Mouse (Mus musculus) mouse trophoblast stem cell (cell line): ENCODE data around the gene Inhbe.
"Not testable (repeated sequence)": the region's sequence is repeated elsewhere in the genome, so short reads cannot be mapped to it uniquely, and the experiment has no call there.

Experiments
- in situ Hi-C, 2 experiments: fragments of 300-500 bp; cut with MseI, MboI; formaldehyde crosslinking; loops; 2 replicates in 1 of 2; 3 replicates in 1 of 2; pipeline ENCODE4 v1.15.1; 2025

Inhbe gene

DNA sequence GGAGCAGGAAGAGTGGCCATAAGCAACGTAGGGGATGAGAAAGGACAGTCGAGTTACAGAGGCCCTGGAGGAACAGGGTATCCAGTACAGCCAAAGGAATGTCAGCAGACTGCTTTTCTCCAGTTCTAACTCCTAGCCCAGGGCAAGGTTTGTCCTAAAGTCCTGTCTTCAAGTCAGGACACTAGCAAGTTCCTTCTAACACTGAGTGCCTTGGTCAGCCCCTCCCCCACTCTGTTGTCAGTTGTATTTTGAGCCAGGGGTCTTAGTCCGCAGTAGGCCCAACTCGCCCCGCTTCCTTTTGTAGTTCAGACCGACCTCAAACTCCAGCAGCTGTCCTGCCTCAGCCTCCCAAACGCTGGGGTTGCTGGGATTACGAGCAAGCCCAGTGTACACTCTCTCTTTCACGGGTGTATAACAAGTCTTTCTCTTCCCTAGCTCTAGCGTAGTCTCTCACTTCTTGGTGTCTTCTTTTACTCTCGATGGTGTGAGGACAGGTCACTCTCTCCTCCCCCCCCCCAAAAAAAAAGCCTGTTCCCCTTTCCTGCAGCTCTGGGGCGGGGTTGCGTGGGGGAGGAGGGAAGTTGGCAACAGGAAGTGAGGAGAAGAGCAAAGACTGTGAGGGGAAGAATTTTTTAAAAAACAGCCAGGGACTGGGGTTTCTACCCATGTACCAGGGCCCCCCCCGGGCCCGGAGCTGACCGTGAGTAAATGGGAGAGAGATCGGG, 30.9 kb downstream of the Inhbe start:
- in situ Hi-C loops, result no loop called here

DNA sequence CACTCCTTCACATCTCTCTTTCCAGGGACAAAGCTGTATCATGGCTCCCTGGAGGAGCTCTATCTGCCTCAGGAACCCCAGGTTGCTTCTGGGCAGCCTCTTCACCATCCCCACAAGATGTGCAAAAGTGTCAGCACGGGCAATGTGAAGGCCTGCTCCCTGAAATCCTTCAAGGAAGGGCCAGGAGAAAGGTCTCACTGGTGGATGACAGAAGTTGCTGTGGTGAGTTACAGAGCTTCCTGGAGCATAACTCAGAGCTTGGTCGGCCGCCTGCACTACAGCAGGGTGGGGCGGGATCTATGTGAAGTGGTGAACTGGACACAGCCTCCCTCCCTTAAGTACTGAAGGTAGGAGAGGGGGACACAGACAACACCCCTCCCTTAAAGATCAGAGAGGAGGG, 31.5 kb downstream of the Inhbe start:
- in situ Hi-C loops, result no loop called here

DNA sequence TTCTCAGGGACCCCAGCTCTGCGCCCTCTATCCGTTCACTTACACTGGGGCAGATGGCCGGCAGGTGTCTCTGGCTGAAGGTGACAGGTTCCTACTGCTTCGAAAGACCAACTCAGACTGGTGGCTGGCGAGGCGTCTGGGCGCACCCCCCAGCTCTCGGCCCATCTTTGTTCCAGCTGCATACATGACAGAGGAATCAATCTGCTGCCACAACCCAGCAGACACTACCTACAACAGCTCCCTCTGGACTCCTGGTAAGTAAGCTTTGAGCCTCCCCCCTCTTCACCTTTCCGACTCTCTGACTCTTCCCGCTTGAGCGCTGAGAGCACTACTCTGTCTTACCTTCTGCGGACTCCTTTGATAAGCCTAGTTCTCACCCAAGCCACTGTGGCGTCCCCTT, 32.0 kb downstream of the Inhbe start:
- in situ Hi-C loops, result no loop called here

DNA sequence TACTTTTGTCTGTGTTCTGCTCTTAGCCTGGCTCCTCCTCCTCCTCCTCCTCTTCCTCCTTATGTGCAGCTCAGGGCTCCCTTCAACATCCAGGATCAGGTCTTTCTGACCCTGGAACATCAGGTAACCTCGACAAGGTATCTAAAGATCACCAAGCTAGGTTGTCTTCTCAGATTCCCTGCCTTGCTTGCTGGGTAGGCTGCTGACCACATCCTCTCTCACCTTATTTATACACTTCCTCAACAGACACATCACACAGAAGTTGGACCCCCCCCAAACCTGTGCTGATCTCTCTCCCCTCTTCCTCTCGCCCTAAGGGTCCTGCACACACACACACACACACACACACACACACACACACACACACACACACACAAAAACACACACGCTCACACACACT, 32.6 kb downstream of the Inhbe start, which contains the start of gene Arhgap9:
Gene Arhgap9 (plus strand): TSS at position 344 of the 400 bp plus-strand sequence.
- in situ Hi-C loops, result no loop called here

DNA sequence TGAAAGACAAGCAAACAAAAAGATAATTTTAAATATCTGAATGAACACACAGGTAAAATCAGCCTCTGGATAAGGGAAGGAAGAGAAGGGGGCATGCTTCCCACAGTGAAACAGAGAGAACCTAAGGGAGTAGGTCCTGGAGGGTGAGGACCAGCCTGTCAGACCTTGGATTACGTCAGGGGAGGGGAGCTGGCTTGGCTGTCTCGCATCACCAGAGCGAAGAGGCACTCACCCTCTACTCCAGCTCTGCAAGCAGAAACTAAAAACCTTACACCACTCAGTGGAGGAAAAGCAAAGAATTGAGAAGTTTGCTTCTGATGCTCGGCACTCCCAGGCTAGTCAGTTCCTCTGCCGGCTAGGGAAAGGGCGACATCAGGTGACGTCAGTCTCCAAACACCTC, 34.2 kb downstream of the Inhbe start:
- in situ Hi-C loops, result loop anchor here in 1 of 2 experiments (5.0 kb wide), 1 partner anchor 1302 kb away; no protein-coding TSS in a partner anchor

DNA sequence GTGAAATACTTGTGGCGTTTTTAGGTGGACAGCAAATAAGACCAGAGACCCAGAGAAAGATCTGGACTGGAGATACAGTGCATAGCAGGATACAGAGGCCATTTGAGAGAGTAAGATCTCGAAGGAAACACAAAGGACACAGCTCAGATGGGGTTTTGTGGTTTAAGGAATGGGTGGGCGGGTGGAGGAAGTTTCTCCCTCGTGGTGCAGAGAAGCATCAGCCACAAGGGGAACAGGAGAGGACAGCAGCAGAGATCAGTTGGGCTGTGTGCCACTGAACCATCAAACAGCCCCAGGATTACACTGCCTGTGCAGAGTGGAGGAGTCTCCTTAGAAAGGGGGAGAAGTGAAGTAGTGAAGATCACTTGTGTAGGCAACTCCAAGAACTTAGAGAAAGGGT, 36.2 kb downstream of the Inhbe start:
- in situ Hi-C loops, result loop anchor here in 1 of 2 experiments (5.0 kb wide), 1 partner anchor 1304 kb away; no protein-coding TSS in a partner anchor

DNA sequence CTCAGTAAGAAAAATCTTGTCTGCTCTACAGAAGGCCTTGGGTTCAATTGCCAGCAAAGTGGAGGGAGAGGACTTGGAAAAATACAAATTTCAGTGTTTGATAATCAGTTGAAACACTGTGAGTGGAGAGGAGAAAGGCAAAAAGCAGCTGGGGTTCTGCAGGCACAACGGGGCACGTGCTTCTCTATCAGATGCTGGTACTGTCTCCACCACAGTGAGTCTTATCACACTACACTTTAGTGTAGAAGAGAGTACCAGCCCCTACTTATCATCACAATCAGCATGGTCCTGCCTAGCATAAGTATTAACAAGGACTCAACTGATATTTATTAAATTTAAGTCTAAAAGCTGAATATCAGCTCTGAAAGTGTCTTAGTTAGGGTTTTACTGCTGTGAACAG, 36.9 kb downstream of the Inhbe start:
- in situ Hi-C loops, result loop anchor here in 1 of 2 experiments (5.0 kb wide), 1 partner anchor 1305 kb away; no protein-coding TSS in a partner anchor

DNA sequence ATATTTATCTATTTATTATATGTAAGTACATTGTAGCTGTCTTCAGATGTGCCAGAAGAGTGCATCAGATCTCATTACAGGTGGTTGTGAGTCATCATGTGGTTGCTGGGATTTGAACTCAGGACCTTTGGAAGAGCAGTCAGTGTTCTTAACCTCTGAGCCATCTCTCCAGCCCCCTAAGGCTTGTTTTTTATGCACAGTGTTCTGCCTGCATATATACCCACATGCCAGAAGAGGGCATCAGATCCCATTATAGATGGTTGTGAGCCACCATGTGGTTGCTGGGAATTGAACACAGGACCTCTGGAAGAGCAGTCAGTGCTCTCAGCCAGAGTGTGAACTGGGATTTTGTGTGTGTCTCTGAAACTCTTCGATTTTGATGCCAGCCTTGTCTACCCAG, 39.3 kb downstream of the Inhbe start:
- in situ Hi-C loops, result loop anchor here in 1 of 2 experiments (5.0 kb wide), 1 partner anchor 1307 kb away; no protein-coding TSS in a partner anchor

DNA sequence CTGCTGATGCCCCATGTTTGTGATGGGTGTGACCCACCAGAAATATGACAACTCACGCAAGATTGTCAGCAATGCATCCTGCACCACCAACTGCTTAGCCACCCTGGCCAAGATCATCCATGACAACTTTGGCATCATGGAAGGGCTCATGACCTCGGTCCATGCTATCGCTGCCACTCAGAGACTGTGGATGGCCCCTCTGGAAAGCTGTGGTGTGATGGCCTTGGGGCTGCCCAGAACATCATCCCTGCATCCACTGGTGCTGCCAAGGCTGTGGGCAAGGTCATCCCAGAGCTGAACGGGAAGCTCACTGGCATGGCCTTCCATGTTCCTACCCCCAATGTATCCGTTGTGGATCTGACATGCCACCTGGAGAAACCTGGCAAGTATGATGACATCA, 40.7 kb downstream of the Inhbe start:
- in situ Hi-C loops, result not testable (repeated sequence)

DNA sequence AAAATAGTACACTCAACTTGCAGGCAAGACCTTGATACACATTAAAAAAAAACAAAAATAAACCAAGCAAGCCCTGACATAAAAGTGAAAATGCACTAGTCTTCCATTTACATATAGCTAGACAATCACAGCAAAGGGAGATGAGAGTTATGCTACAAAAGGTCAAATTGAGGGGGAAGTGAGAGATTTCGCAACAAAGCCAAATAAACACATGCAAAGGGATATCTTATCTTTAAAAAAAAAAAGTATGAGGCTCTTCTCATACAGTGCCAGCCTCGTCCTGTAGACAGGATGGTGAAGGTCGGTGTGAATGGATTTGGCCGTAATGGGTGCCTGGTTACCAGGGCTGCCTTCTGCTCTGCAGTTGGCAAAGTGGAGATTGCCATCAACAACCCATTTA, 41.4 kb downstream of the Inhbe start:
- in situ Hi-C loops, result no loop called here

DNA sequence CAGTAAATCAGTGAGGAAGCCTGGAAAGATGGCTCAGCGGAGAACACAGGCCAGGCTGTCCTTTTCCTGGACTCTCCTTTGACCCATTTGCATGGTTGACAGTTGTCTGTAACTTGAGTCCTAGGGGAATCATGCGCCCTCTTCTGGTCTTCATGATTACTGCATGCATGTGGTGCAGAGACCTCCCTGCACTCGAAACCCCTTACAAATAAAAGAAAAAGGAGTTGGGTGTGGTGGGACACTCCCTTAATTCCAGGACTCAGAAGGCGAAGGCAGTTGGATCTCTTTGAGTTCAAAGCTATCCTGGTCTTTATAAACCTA, 41.9 kb downstream of the Inhbe start:
- in situ Hi-C loops, result no loop called here

DNA sequence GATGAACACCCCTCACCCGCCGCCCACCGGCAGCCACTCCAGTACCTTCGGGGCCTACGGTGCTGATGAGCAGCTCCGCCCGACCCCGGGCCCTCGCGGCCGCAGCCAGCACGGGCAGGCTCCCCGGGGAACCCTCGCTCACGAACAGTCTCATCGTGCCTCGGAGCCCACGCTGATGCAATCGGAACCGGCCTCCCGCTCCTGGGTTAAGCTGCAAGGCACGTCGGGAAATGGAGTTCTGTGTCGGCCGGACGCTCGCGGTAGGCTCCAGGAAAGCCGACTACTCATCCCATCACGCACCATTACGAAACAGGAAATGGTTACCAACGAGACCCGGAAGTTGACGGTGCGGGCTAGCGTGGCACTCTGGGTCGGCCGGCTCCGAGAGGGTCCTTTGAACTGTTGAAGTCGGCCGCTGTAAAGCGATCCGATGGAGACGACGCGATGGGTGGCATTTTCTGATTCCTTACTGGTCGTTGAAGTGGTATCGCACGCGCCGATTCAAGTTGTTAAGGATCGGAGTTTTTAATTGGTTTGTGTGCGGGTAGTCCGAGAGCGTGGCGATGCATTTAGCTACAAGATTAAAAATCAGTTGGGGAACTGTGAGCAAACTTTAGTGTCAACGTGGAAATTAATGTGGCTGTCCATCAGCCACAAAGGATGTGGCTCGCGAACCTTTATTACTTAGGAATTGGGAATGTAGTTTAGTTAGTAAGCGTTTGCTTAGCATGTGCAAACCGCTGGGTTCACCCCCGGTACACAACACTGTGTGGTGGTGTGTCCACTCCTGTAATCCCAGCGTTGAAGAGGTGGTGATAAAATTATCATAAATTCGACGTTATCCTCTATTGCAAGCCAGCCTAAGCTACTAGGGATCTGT, 42.5 kb downstream of the Inhbe start, which contains the start of gene Mars:
Gene Mars (minus strand): TSS at position 311 of the 880 bp plus-strand sequence.
- in situ Hi-C loops, result no loop called here

DNA sequence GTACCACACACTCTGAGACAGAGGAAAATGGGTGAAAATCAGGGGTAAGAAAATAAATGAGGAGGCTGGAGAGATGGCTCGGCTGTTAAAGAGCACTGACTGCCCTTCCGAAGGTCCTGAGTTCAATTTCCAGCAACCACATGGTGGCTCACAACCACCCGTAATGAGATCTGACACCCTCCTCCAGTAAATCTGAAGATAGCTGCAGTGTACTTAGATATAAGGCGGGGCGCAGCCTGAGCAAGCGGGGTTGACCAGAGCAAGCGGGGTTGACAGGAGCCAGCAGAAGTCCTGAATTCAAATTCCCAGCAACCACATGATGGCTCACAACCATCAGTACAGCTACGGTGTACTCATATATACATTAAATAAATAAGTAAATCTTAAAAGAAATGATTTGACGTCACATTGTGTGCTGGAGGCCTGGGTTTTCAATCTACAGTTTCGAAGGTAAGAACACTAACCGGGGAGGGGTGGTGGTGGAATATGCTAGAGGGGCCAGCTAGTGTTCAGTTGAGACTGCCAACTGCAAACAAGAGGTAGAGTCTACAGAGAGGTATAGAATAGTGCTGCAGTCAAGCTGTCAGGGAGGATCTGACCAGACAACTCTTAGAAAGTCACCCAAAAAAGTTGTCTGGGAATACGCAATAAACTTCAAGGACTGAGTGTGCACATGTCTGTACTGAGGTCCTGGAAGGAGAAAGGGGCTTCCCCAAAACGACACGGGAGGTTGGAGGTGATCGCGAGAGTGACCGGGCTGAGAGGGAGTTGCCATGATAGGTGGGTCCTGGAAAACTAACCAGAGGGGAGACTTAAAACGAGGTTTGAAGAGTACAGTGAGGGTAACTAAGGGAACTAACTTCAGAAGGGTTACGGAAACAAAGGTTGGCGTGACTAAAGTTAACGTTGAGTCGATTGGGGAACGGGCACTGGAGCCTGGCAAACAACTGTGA, 43.4 kb downstream of the Inhbe start:
- in situ Hi-C loops, result no loop called here

DNA sequence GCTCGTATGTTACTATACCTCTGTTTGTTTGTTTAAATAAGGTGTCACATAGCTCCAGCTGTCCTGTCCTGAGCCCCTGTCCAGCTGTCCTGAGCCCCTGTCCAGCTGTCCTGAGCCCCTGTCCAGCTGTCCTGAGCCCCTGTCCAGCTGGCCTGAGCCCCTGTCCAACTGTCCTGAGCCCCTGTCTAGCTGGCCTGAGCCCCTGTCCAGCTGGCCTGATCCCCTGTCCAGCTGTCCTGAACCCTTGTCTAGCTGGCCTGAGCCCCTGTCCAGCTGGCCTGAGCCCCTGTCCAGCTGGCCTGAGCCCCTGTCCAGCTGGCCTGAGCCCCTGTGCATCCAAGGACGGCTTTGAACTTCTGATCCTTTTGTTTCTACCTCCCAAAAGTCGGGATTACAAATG, 45.0 kb downstream of the Inhbe start:
- in situ Hi-C loops, result not testable (repeated sequence)

DNA sequence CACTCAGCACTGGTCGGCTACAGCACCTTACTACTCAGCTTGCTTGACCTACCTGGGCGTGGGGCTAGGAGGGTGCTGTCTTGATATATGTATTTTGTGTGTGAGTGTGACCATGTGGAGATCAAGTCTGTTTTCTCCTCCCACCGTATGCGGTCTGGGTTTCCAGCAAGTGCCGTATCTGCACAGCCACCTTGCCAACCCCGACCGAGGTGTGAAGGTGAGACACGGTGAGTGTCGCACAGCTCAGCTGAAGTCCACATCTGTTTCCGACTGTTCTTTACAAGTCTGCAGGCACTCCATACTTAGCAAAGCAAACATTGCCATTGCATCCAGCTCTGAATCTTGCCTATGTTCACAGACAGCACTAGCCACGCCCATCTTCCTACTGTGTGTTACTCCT, 51.1 kb downstream of the Inhbe start:
- in situ Hi-C loops, result no loop called here

DNA sequence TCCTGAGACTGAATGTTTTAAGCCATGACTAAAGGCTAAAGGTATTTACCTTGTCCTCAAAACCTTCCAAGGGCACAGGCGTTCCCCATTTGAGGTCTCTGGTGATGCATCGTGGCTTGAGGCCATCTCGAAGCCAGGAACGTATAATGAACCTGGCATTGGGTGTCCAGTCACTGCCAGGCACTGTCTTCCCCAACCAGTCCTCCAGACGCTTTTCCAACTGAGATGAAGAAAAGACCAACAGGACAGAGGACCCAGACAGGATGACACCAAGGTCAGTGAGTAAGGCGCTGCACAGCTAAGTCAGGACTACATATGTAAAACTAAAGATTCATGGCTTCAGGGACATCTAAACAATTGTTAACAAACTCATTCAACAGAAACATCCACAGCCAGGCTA, 53.9 kb downstream of the Inhbe start:
- in situ Hi-C loops, result no loop called here
